Mouse (Mus musculus): ENCODE data around the gene Serpinb12. TPM values are rescaled to one million over a fixed set of nuclear protein-coding genes. Genes with fewer than 3 reads are reported as not detected.

Gene Serpinb12
- polyA plus RNA-seq, 1 experiment: not detected

DNA sequence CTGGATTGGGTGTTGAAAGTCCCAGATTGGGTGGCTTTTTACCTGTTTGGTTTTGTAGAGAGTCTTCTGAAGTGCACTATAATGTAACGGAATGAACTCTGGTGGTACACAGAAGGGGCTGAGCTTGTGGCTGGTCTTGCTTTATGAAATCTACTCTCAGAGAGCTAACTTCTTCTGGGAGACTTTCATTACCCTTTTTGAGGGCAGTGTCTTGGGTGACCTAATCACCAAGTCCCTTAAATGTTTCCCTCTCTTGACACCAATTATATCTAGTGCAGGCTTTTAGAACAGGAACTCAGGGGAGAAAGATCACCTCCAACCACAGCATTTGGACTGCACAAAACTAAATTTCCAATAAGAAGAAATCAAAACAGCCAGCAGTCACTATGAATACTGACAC lies 48.8 kb downstream of the Serpinb12 start:
- TF ChIP-seq POLR2A (IDR thresholded peaks at IDR 0.05; ENCODE audit: borderline replicate concordance, control insufficient read depth, low read depth, low read length): no peak
- Histone ChIP-seq H3K4me3 (replicated peaks; ENCODE audit: control insufficient read depth, low read depth, low read length) (no peak overlapping the region), H3K27ac (ENCODE audit: control insufficient read depth, insufficient read depth, low read depth, low read length, poor library complexity) (no peak overlapping the region), H3K4me1 (ENCODE audit: control insufficient read depth, insufficient read depth, low read length) (no peaks in the 10 kb centered on the region)
- 55% methylated on average over 1 of the region's 1 CpGs for WGBS

GRCm38 (mm10) chr1:106983865-106984264 lies 49.6 kb downstream of the Serpinb12 start:
- H3K4me1 ChIP-seq (ENCODE audit: control insufficient read depth, insufficient read depth, low read length): no peaks in the 10 kb centered on the region

DNA sequence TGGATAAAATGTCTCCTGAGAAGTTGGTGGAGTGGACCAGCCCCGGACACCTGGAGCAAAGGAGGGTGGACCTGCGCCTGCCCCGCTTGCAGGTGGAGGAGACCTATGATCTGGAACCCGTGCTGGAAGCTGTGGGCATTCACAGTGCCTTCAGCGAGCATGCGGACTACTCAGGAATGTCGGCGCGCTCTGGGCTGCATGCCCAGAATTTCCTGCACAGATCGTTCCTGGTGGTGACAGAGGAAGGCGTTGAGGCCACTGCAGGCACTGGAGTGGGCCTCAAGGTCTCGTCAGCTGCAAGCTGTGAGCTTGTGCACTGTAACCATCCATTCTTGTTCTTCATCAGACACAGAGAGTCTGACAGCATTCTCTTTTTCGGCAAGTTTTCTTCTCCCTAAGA lies 66.2 kb downstream of the Serpinb12 start:
- TF ChIP-seq CTCF (IDR thresholded peaks at IDR 0.05; ENCODE audit: control insufficient read depth, insufficient read depth, low read length) (no peak), POLR2A (IDR thresholded peaks at IDR 0.05; ENCODE audit: borderline replicate concordance, control insufficient read depth, low read depth, low read length) (no peak)
- H3K4me3 ChIP-seq (replicated peaks; ENCODE audit: control insufficient read depth, low read depth, low read length): no peak overlapping the region
- no peaks in the 10 kb centered on the region for H3K4me1 ChIP-seq (ENCODE audit: control insufficient read depth, insufficient read depth, low read length)
- H3K27ac ChIP-seq (ENCODE audit: control insufficient read depth, insufficient read depth, low read depth, low read length, poor library complexity): no peak overlapping the region
- 75% methylated on average over 13 of the region's 13 CpGs for WGBS

More at GRCm38 (mm10) chr1:106983865-106984264, 49.6 kb downstream of the Serpinb12 start:
- WGBS: 14% methylated on average over 2 of the region's 2 CpGs
- Histone ChIP-seq H3K27ac (ENCODE audit: control insufficient read depth, insufficient read depth, low read depth, low read length, poor library complexity) (no peak overlapping the region), H3K4me3 (replicated peaks; ENCODE audit: control insufficient read depth, low read depth, low read length) (no peak overlapping the region)
- TF ChIP-seq CTCF (IDR thresholded peaks at IDR 0.05; ENCODE audit: control insufficient read depth, insufficient read depth, low read length) (no peak), POLR2A (IDR thresholded peaks at IDR 0.05; ENCODE audit: borderline replicate concordance, control insufficient read depth, low read depth, low read length) (no peak)

GRCm38 (mm10) chr1:107001754-107002153 lies 67.5 kb downstream of the Serpinb12 start:
- H3K4me1 ChIP-seq (ENCODE audit: control insufficient read depth, insufficient read depth, low read length): no peaks in the 10 kb centered on the region
- TF ChIP-seq POLR2A (IDR thresholded peaks at IDR 0.05; ENCODE audit: borderline replicate concordance, control insufficient read depth, low read depth, low read length): no peak
- TF ChIP-seq CTCF (IDR thresholded peaks at IDR 0.05; ENCODE audit: control insufficient read depth, insufficient read depth, low read length): no peak
- WGBS: 80% methylated on average over 2 of the region's 2 CpGs
- H3K27ac ChIP-seq (ENCODE audit: control insufficient read depth, insufficient read depth, low read depth, low read length, poor library complexity): no peak overlapping the region
- no peak overlapping the region for H3K4me3 ChIP-seq (replicated peaks; ENCODE audit: control insufficient read depth, low read depth, low read length)

DNA sequence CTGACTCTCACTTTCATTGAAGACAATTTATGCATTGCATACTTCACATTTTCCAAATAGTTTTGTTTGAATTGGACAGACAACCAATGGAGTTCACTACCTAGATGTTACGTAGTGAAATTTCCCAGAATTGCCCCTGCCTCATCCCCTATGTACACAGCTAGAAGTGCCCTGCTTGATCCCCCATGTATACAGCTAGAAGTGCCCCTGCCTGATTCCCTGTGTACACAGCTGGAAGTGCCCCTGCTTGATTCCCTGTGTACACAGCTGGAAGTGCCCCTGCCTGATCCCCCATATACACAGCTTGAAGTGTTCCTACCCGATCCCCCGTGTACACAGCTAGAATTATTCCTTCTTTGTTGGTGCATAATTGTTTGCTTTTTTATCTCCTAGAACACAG lies 72.1 kb downstream of the Serpinb12 start:
- 85% methylated on average over 3 of the region's 3 CpGs for WGBS
- Histone ChIP-seq H3K27ac (ENCODE audit: control insufficient read depth, insufficient read depth, low read depth, low read length, poor library complexity) (no peak overlapping the region), H3K4me3 (replicated peaks; ENCODE audit: control insufficient read depth, low read depth, low read length) (no peak overlapping the region), H3K4me1 (ENCODE audit: control insufficient read depth, insufficient read depth, low read length) (no peaks in the 10 kb centered on the region)
- TF ChIP-seq CTCF (IDR thresholded peaks at IDR 0.05; ENCODE audit: control insufficient read depth, insufficient read depth, low read length) (no peak), POLR2A (IDR thresholded peaks at IDR 0.05; ENCODE audit: borderline replicate concordance, control insufficient read depth, low read depth, low read length) (no peak)

Other genes with a start within 250 kb of the Serpinb12 start
- gene Bcl2, start 220.2 kb upstream of the Serpinb12 start, polyA plus RNA-seq (2011; ENCODE audit: insufficient read depth, insufficient read length, low replicate concordance, missing spikeins): 7.9 and 14.4 TPM in 2 replicates
- 4.2 and 6.4 TPM in 2 replicates for gene Kdsr, start 174.7 kb upstream of the Serpinb12 start, polyA plus RNA-seq (2011; ENCODE audit: insufficient read depth, insufficient read length, low replicate concordance, missing spikeins)
- gene Vps4b, start 137.7 kb upstream of the Serpinb12 start, polyA plus RNA-seq (2011; ENCODE audit: insufficient read depth, insufficient read length, low replicate concordance, missing spikeins): 12.7 and 19.0 TPM in 2 replicates
- gene Serpinb5, start 73.3 kb upstream of the Serpinb12 start, polyA plus RNA-seq (2011; ENCODE audit: insufficient read depth, insufficient read length, low replicate concordance, missing spikeins): not detected in 2 replicates
- gene Serpinb13, start 46.5 kb downstream of the Serpinb12 start, polyA plus RNA-seq (2011; ENCODE audit: insufficient read depth, insufficient read length, low replicate concordance, missing spikeins): not detected in 2 replicates
- gene Serpinb3a, start 117.9 kb downstream of the Serpinb12 start, polyA plus RNA-seq (2011; ENCODE audit: insufficient read depth, insufficient read length, low replicate concordance, missing spikeins): not detected in 2 replicates
- not detected in 2 replicates for gene Serpinb3d, start 149.1 kb downstream of the Serpinb12 start, polyA plus RNA-seq (2011; ENCODE audit: insufficient read depth, insufficient read length, low replicate concordance, missing spikeins)